Mouse (Mus musculus): ENCODE results near the gene Dynlt1f.
"Not testable (repeated sequence)": the region's sequence is repeated elsewhere in the genome, so short reads cannot be mapped to it uniquely, and the experiment has no call there.

DNA sequence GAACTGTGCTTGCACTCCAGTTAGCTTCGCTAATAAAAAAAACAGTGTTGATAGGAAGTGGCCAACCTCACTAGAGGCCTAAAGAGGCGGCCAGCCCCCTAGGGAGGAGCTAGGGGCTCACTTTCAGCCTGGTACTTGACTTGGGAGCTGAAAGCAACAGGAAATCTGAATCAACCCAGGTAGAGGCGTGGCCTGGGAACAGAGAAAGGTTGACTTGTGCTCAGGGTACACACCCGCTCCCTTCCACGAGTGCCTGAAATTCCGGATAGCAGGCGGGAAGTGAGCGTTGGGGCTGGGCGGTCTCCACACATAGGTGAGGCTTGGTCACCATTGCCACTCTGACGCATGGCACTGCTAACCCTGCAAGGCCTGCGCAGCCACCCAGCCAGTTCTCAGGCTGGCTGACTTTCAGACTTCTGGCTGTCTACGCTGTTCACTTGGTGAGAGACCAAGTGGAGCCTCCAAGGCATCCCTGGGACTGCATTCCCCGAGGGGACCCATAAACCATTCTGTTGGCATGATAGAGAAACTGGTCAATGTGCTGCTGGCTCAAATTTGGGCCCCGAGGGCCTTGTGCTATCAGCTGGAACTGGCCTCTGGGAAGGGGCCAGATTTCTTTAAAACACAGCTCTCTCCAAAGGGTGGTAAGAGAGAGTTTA lies 14.8 kb downstream of the Dynlt1f start:
- TF ChIP-seq CTCF (IDR thresholded peaks at IDR 0.05; ENCODE audit: low read depth); EP300 (optimal IDR thresholded peaks at IDR 0.05): not testable (repeated sequence)

Data from stomach, postnatal 0 days (tissue).